Mouse (Mus musculus): ENCODE data around the gene Crybg2.

DNA sequence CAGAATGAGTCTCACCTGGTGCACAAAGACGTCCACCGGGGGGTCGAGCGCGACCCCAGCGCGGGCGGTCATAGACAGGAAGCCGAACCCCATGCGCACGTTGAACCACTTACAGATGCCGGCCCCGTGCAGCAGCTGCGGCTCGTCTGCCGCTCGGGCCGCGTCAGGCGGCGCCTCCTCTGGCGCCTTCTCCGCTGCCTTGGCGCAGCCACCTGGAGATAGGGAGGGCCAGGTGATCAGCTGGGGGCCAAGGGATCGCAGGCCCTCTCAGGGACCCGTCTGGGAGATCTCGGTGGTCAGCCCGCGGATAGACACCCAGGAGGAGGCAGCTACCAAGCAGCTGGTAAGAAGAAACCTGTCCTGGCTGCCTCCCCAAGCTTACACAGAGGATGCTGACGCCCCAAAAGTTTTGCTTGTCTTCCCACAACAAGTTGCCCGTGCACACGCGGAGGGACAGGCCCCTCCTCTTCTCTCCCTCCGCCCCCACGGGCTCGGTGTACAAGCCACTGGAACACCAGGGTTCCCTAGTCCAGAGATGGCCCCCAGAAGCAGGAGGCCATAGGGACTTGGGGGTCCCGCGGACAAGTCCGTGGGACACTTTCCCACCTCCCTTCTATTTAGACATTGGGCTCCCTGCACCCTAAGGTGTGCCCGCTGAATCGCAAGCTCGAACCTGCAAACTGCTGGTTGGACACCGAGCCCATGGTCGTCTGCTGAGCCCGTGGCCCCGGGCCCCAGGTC is 42.4 kb upstream of the Crybg2 start:
- TF ChIP-seq CTCF (IDR thresholded peaks at IDR 0.05; ENCODE audit: low read depth, low read length), result no peak
- TF ChIP-seq GATA1 (IDR thresholded peaks at IDR 0.05; ENCODE audit: borderline replicate concordance, low read length), result no peak
- no peak for TF ChIP-seq TAL1 (conservative IDR thresholded peaks at IDR 0.05; ENCODE audit: low read depth, low read length)
